Mouse (Mus musculus) bone marrow macrophage, adult 2 months (primary cell): Measurements from ENCODE around the gene Gpr183. TPM values are rescaled to one million over a fixed set of nuclear protein-coding genes. Genes with fewer than 3 reads are reported as not detected.

ENCODE experiments used
- H3K27ac ChIP-seq: 2 replicates; pipeline ENCODE4 v1.5.1; 2012; ENCODE audit warnings: low read depth, low read length; ENCODE audit not compliant: insufficient read depth
- H3K4me1 ChIP-seq: 2 replicates; pipeline ENCODE4 v1.6.1; 2012; ENCODE audit warnings: low read length; ENCODE audit not compliant: control insufficient read depth, insufficient read depth
- H3K4me3 ChIP-seq: 2 replicates; pipeline ENCODE4 v1.5.1; 2012; ENCODE audit warnings: mild to moderate bottlenecking, low read length, moderate library complexity; ENCODE audit not compliant: insufficient read depth
- CTCF ChIP-seq: IDR thresholded peaks from 2 replicates; pipeline ENCODE4 v1.5.1; 2012; ENCODE audit warnings: low read depth, mild to moderate bottlenecking, low read length, moderate library complexity
- POLR2A ChIP-seq: IDR thresholded peaks from 2 replicates; pipeline ENCODE4 v1.6.1; 2012; ENCODE audit warnings: mild to moderate bottlenecking, low read depth, low read length, borderline replicate concordance
- polyA plus RNA-seq: library from polyadenylated mRNA; stranded (reverse); fragments of >200 nt; gene quantifications from 2 replicates; pipeline ENCODE4 v1.2.4, GENCODE M21; 2012; ENCODE audit not compliant: missing spikeins, insufficient read depth, insufficient read length

Gpr183 gene
- polyA plus RNA-seq, 1 experiment = 34.1 TPM

DNA sequence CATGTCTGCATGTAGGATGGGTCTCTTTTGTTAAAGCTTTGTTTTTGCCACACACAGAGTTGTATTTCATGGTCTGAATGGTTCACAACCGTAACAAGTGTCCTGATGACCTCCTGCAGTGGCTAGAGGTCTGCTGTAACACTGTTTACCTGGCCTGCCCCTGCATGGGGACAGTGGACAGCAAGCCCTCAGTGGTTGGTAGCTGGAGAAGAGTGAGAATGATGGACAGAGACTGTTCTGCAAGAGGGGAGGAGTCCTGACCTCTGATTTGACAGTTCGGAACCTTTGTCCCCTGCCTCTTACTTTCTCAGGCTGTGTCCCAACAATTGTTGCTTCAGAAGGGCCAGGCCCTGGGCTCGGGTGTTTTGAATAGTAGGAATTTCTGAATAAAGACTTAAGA lies 46.7 kb downstream of the Gpr183 start:
- H3K27ac ChIP-seq = no peak overlapping the region
- no peak overlapping the region for H3K4me3 ChIP-seq
- no peak for TF ChIP-seq POLR2A
- no peak for TF ChIP-seq CTCF
- peaks cover 25% of the 10 kb centered on the region for H3K4me1 ChIP-seq

GRCm38 (mm10) chr14:121916311-121917094 lies 48.5 kb downstream of the Gpr183 start:
- Histone ChIP-seq H3K27ac (peak overlapping the region; percentile 37), H3K4me1 (peaks cover 19% of the 10 kb centered on the region), H3K4me3 (peak overlapping the region; percentile 16; the same call in 1 of the 2 replicates)
- TF ChIP-seq POLR2A (no peak), CTCF (no peak)

DNA sequence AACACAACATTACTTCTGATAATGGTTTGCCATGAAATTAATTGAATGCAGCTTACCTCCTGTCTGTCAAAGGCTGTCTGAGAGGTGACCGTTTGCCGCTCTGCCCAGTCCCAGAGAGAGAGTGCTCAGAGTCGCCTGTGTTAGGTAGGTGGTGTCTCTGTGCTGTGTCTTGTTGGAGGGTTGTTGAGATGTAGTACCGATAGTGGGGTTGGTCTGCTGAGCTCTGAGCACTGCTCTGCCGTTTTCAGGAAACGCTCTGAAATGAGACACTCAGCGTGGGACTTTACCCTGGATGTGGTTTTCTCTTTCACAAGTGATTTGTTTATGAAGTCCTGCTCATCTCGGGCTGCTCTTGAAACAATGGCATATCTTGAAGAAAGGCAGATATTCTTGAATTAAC lies 49.4 kb downstream of the Gpr183 start, which contains the start of gene Gpr18:
Gene Gpr18 (minus strand): TSS at position 161 of the 400 bp plus-strand sequence.
- TF ChIP-seq POLR2A (no peak), CTCF (no peak)
- H3K4me3 ChIP-seq = peak within 1 kb of the TSS; percentile 16; the same call in 1 of the 2 replicates
- H3K4me1 ChIP-seq = peaks cover 19% of the 10 kb centered on the region
- peak within 1 kb of the TSS; percentile 37 for H3K27ac ChIP-seq

DNA sequence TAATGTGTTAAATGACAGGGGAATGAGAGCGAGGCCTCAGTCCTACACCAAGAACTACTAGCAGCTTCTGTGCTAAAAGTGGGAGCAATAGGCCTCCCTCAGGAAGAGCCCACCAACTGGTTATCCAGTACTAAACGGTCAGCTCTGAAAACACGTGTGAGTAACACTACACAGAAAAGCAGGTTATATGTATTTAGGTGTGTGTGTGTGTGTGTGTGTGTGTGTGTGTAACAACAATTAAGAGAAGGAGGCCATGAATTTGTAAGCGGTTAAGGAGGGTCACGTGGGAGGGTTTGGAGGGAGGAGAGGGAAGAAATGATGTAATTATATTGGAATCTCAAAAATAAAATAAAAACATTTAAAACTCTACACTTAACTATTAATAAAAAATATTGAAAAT lies 49.9 kb downstream of the Gpr183 start:
- Histone ChIP-seq H3K4me1 (peaks cover 19% of the 10 kb centered on the region), H3K27ac (no peak overlapping the region), H3K4me3 (no peak overlapping the region)
- TF ChIP-seq CTCF = no peak
- no peak for TF ChIP-seq POLR2A

DNA sequence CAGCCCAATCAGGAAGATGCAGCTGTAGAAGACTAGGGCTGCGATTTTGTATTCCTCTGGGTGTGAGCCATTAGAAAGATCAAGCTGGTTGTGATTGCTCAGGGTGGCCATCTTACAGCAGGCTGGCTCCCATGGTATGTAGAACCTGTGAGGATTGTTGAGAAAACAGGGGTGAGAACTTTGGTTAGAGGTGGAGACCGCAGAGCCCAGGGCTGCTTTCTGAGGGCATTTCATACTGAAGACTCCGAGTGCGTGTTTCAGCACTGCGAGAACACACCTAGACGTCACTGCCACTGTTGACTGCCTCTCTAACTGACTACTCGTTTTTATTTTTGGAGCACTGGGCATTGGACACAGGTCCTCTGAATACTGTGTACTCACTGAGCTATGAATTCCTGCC lies 52.5 kb downstream of the Gpr183 start:
- H3K4me1 ChIP-seq = peaks cover 21% of the 10 kb centered on the region
- no peak overlapping the region for H3K27ac ChIP-seq
- no peak overlapping the region for H3K4me3 ChIP-seq
- no peak for TF ChIP-seq CTCF
- TF ChIP-seq POLR2A = no peak

GRCm38 (mm10) chr14:121909868-121910267 lies 55.1 kb downstream of the Gpr183 start:
- Histone ChIP-seq H3K4me1 (peaks cover 21% of the 10 kb centered on the region), H3K27ac (no peak overlapping the region), H3K4me3 (no peak overlapping the region)
- TF ChIP-seq POLR2A (no peak), CTCF (no peak)

- Histone ChIP-seq H3K4me3 (peak overlapping the region; percentile 15; the same call in 1 of the 2 replicates), H3K27ac (peak overlapping the region; percentile 68), H3K4me1 (peaks cover 39% of the 10 kb centered on the region)
- TF ChIP-seq POLR2A = no peak
- no peak for TF ChIP-seq CTCF
Observed at GRCm38 (mm10) chr14:121906992-121907681, 57.9 kb downstream of the Gpr183 start.

GRCm38 (mm10) chr14:121906341-121906991 lies 58.5 kb downstream of the Gpr183 start:
- TF ChIP-seq POLR2A = no peak
- TF ChIP-seq CTCF = no peak
- peak overlapping the region; percentile 92 for H3K27ac ChIP-seq
- peak overlapping the region; percentile 24 for H3K4me3 ChIP-seq
- peaks cover 39% of the 10 kb centered on the region for H3K4me1 ChIP-seq

- Histone ChIP-seq H3K4me3 (no peak overlapping the region), H3K27ac (no peak overlapping the region)
Observed at GRCm38 (mm10) chr14:121904754-121905153, 60.2 kb downstream of the Gpr183 start.

More at GRCm38 (mm10) chr14:121904754-121905153, 60.2 kb downstream of the Gpr183 start:
- H3K4me1 ChIP-seq = peaks cover 39% of the 10 kb centered on the region
- no peak for TF ChIP-seq POLR2A
- no peak for TF ChIP-seq CTCF
